Mouse (Mus musculus) kidney, adult 2 months (tissue): ENCODE data around the gene Map3k12.

ENCODE experiments used
- CTCF ChIP-seq: fragments of 200-500 bp; conservative IDR thresholded peaks from 2 replicates; pipeline ENCODE4 v1.5.1; 2011; ENCODE audit warnings: low read depth, mild to moderate bottlenecking, control low read depth, low read length, moderate library complexity, mixed read lengths; ENCODE audit not compliant: insufficient read depth, insufficient read length
- POLR2A ChIP-seq: fragments of 200-500 bp; IDR thresholded peaks from one replicate; pipeline ENCODE4 v1.6.1; 2011; ENCODE audit warnings: low read depth, low read length, control low read depth

DNA sequence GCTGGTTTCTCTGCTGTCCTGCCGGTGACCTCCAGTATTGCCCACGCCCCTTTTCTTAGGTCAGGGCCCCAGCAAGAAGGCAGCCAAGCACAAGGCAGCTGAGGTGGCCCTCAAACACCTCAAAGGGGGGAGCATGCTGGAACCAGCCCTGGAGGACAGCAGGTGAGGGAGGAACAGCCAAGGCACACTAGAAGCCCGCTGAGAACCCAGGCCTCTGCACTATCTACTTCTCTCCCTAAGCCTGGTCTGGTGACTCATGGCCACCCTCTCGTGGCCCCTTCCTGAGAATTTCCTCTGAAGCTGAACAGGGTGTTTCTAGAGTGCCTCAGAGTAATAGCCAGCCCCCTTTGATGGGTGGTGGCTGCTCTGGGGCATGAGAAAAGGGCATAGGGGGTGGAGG lies 3.6 kb upstream of the Map3k12 start:
- TF ChIP-seq POLR2A (no peak), CTCF (no peak)
